Mouse (Mus musculus) urinary bladder, adult 18-20 months (tissue): ENCODE measurements around the gene Olfr136.

Experiments used
- DNase-seq, 2 experiments: peaks; one replicate each; pipeline ENCODE4 v3.0.0; 2022; ENCODE audit warnings: low spot score in 2 of 2, mixed read lengths in 2 of 2

Gene Olfr136

GRCm38 (mm10) chr17:38329531-38329930, at the start of gene Olfr136:
Gene Olfr136, plus strand, starts transcription at chr17:38329831.
- DNase-seq, result no peak

DNA sequence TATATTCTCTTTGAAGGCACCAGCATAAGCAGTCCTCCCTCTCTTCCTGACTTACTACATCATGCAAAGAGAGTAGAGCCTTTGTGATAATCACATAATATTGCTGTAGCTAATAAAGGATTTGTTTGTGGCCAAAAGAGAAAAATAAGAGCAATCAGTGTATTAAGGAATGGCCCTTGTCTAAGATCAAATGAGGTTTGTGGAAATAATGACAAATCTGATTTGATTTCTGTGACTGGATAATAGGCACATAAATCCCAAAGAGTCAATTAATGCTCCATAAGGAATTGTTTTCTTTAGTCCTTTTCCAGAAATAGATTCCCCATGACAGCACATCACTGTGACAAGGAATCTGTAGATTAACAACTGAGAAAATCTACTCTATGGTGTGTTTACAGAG, 22.2 kb upstream of the Olfr136 start, which contains the start of gene Olfr137:
Gene Olfr137, minus strand, starts transcription at position 101 of the 400 bp plus-strand sequence.
- DNase-seq, result no peak
